Mouse (Mus musculus): ENCODE data around the gene Cit.

- TF ChIP-seq POLR2A (IDR thresholded peaks at IDR 0.05; ENCODE audit: control insufficient read depth, extremely low read depth, insufficient read depth, low read length, poor library complexity), result no peak
- TF ChIP-seq CTCF (IDR thresholded peaks at IDR 0.05; ENCODE audit: borderline replicate concordance, control insufficient read depth, extremely low read depth, insufficient read depth, low read length, poor library complexity), result no peak
These were observed 177.1 kb downstream of the Cit start for GRCm38 (mm10) chr5:116022131-116022530.
